Mouse (Mus musculus): ENCODE measurements around the gene Rpap3.

Gene Rpap3

GRCm38 (mm10) chr15:97730365-97730764, 24.7 kb upstream of the Rpap3 start:
- no peak for DNase-seq (ENCODE audit: low read depth, low spot score)

- no peak for DNase-seq (ENCODE audit: low read depth, low spot score)
These were observed 23.2 kb upstream of the Rpap3 start for GRCm38 (mm10) chr15:97728804-97729203.

- no peak for DNase-seq (ENCODE audit: low read depth, low spot score)
These were observed 22.8 kb upstream of the Rpap3 start for GRCm38 (mm10) chr15:97728394-97728793.

GRCm38 (mm10) chr15:97727520-97727919, 21.9 kb upstream of the Rpap3 start:
- DNase-seq (ENCODE audit: low read depth, low spot score), result no peak

- no peak for DNase-seq (ENCODE audit: low read depth, low spot score)
These were observed 21.4 kb upstream of the Rpap3 start for GRCm38 (mm10) chr15:97727048-97727447.

GRCm38 (mm10) chr15:97726310-97726709, 20.7 kb upstream of the Rpap3 start:
- no peak for DNase-seq (ENCODE audit: low read depth, low spot score)

- no peak for DNase-seq (ENCODE audit: low read depth, low spot score)
These were observed 19.7 kb upstream of the Rpap3 start for GRCm38 (mm10) chr15:97725198-97725785.

- DNase-seq (ENCODE audit: low read depth, low spot score), result no peak
These were observed 18.9 kb upstream of the Rpap3 start for GRCm38 (mm10) chr15:97724346-97725197.

- no peak for DNase-seq (ENCODE audit: low read depth, low spot score)
These were observed 18.1 kb upstream of the Rpap3 start for GRCm38 (mm10) chr15:97723536-97724345.

GRCm38 (mm10) chr15:97721008-97721701, 15.5 kb upstream of the Rpap3 start:
- DNase-seq (ENCODE audit: low read depth, low spot score), result no peak

- DNase-seq (ENCODE audit: low read depth, low spot score), result no peak
These were observed 14.5 kb upstream of the Rpap3 start for GRCm38 (mm10) chr15:97720026-97720675.

- no peak for DNase-seq (ENCODE audit: low read depth, low spot score)
These were observed 13.9 kb upstream of the Rpap3 start for GRCm38 (mm10) chr15:97719494-97719893.

- no peak for DNase-seq (ENCODE audit: low read depth, low spot score)
These were observed 13.0 kb upstream of the Rpap3 start for GRCm38 (mm10) chr15:97718535-97719155.

GRCm38 (mm10) chr15:97717861-97718534, 12.4 kb upstream of the Rpap3 start:
- DNase-seq (ENCODE audit: low read depth, low spot score), result peak; percentile 79

GRCm38 (mm10) chr15:97716782-97717181, 11.2 kb upstream of the Rpap3 start:
- DNase-seq (ENCODE audit: low read depth, low spot score), result no peak

GRCm38 (mm10) chr15:97715734-97716133, 10.1 kb upstream of the Rpap3 start:
- no peak for DNase-seq (ENCODE audit: low read depth, low spot score)

- DNase-seq (ENCODE audit: low read depth, low spot score), result no peak
These were observed 9.5 kb upstream of the Rpap3 start for GRCm38 (mm10) chr15:97715083-97715482.

- DNase-seq (ENCODE audit: low read depth, low spot score), result no peak
These were observed 6.9 kb upstream of the Rpap3 start for GRCm38 (mm10) chr15:97712546-97712945.

GRCm38 (mm10) chr15:97710906-97711305, 5.3 kb upstream of the Rpap3 start:
- no peak for DNase-seq (ENCODE audit: low read depth, low spot score)

- DNase-seq (ENCODE audit: low read depth, low spot score), result no peak
These were observed 9.0 kb downstream of the Rpap3 start for GRCm38 (mm10) chr15:97696616-97697015.

Measured in R1 (cell line).